Mouse (Mus musculus) embryonic facial prominence, embryonic 12.5 days (tissue): ENCODE data around the gene Fam166a. TPM values are rescaled to one million over a fixed set of nuclear protein-coding genes. Genes with fewer than 3 reads are reported as not detected.

ENCODE experiments used
- ATAC-seq: fragments of 200-750 bp; cut with Nextera tagmentation; 2 replicates; pipeline ENCODE4 v1.8.0; 2017; ENCODE audit not compliant: insufficient number of reproducible peaks, insufficient read depth, low FRiP score, low TSS enrichment
- H3K27ac ChIP-seq: fragments of 300-500 bp; sonication (generic); 2 replicates; pipeline ENCODE4 v1.5.1; 2016; ENCODE audit warnings: mild to moderate bottlenecking
- H3K27me3 ChIP-seq: fragments of 300-500 bp; sonication (generic); 2 replicates; pipeline ENCODE4 v1.6.1; 2016; ENCODE audit warnings: mild to moderate bottlenecking, moderate library complexity
- H3K36me3 ChIP-seq: fragments of 300-500 bp; sonication (generic); 2 replicates; pipeline ENCODE4 v1.6.1; 2016; ENCODE audit warnings: mild to moderate bottlenecking
- H3K4me1 ChIP-seq: fragments of 300-500 bp; sonication (generic); 2 replicates; pipeline ENCODE4 v1.6.1; 2016
- H3K4me2 ChIP-seq: fragments of 300-500 bp; sonication (generic); replicated peaks from 2 replicates; pipeline ENCODE4 v1.6.1; 2016; ENCODE audit warnings: mild to moderate bottlenecking, moderate library complexity
- H3K4me3 ChIP-seq: fragments of 300-500 bp; sonication (generic); 2 replicates; pipeline ENCODE4 v1.5.1; 2016; ENCODE audit warnings: mild to moderate bottlenecking
- H3K9ac ChIP-seq: fragments of 300-500 bp; sonication (generic); 2 replicates; pipeline ENCODE4 v1.6.1; 2016; ENCODE audit warnings: mild to moderate bottlenecking, moderate library complexity
- H3K9me3 ChIP-seq: fragments of 300-500 bp; sonication (generic); 2 replicates; pipeline ENCODE4 v1.6.1; 2016; ENCODE audit warnings: mild to moderate bottlenecking, moderate library complexity
- WGBS: fragments of 180-500 bp; shearing (Covaris S2); methylation state at CpG from one replicate; pipeline ENCODE4 v1.1.7; 2016; 5-methylcytosine and 5-hydroxymethylcytosine counted together
- polyA plus RNA-seq: library from polyadenylated mRNA; unstranded; fragments of >200 nt; fragmentation: Nextera tagmentation; extraction: Ambion mirVana; gene quantifications from 2 replicates; pipeline ENCODE4 v1.2.1, GENCODE M21; 2016

Gene Fam166a
- polyA plus RNA-seq, 1 experiment from 2014 or later = not detected

- Histone ChIP-seq H3K27ac (no peak overlapping the region; the same call in 1 of the 2 replicates), H3K9me3 (no peaks in the 10 kb centered on the region), H3K9ac (peak overlapping the region; percentile 64; the same call in 1 of the 2 replicates), H3K4me1 (peaks cover 14% of the 10 kb centered on the region; the same call in 1 of the 2 replicates), H3K36me3 (no peaks in the 10 kb centered on the region), H3K27me3 (peaks cover 39% of the 10 kb centered on the region), H3K4me3 (peak overlapping the region; percentile 51), H3K4me2 (peak overlapping the region; percentile 89)
- WGBS = 28% methylated on average over 5 of the region's 5 CpGs
- 0 out of 2 replicates have a peak, but pooled peaks have one; percentile 1 for ATAC-seq
These were observed 32.0 kb upstream of the Fam166a start for GRCm38 (mm10) chr2:25186575-25186930.

GRCm38 (mm10) chr2:25187841-25188240, 30.7 kb upstream of the Fam166a start:
- no peak overlapping the region for H3K4me3 ChIP-seq
- peaks cover 27% of the 10 kb centered on the region for H3K27me3 ChIP-seq
- no peaks in the 10 kb centered on the region for H3K9me3 ChIP-seq
- no peak for ATAC-seq
- peaks cover 14% of the 10 kb centered on the region; the same call in 1 of the 2 replicates for H3K4me1 ChIP-seq
- no peak overlapping the region for H3K4me2 ChIP-seq
- no peaks in the 10 kb centered on the region for H3K36me3 ChIP-seq
- no peak overlapping the region for H3K9ac ChIP-seq
- WGBS = 79% methylated on average over 6 of the region's 6 CpGs
- H3K27ac ChIP-seq = no peak overlapping the region

- H3K27me3 ChIP-seq = peaks cover 39% of the 10 kb centered on the region
- peak overlapping the region; percentile 27; the same call in 1 of the 2 replicates for H3K4me2 ChIP-seq
- H3K36me3 ChIP-seq = no peaks in the 10 kb centered on the region
- ATAC-seq = peak; percentile 57
- no peaks in the 10 kb centered on the region for H3K9me3 ChIP-seq
- no peak overlapping the region for H3K4me3 ChIP-seq
- H3K9ac ChIP-seq = peak overlapping the region; percentile 33; the same call in 1 of the 2 replicates
- no peak overlapping the region for H3K27ac ChIP-seq
- WGBS = under 1% methylated on average over 6 of the region's 6 CpGs
- peaks cover 16% of the 10 kb centered on the region for H3K4me1 ChIP-seq
These were observed 25.2 kb upstream of the Fam166a start for GRCm38 (mm10) chr2:25193330-25193770.

GRCm38 (mm10) chr2:25194006-25194405, 24.5 kb upstream of the Fam166a start:
- 74% methylated on average over 5 of the region's 5 CpGs for WGBS

GRCm38 (mm10) chr2:25194486-25195171, 23.9 kb upstream of the Fam166a start:
- Histone ChIP-seq H3K9ac (no peak overlapping the region), H3K4me3 (no peak overlapping the region), H3K4me2 (peak overlapping the region; percentile 43; the same call in 1 of the 2 replicates), H3K9me3 (no peaks in the 10 kb centered on the region), H3K27ac (no peak overlapping the region), H3K27me3 (peaks cover 39% of the 10 kb centered on the region), H3K4me1 (peaks cover 16% of the 10 kb centered on the region), H3K36me3 (peaks cover 7% of the 10 kb centered on the region)
- ATAC-seq = no peak
- WGBS = 79% methylated on average over 17 of the region's 17 CpGs

More at GRCm38 (mm10) chr2:25194006-25194405, 24.5 kb upstream of the Fam166a start:
- no peak overlapping the region for H3K4me3 ChIP-seq
- ATAC-seq = no peak
- H3K36me3 ChIP-seq = peaks cover 2% of the 10 kb centered on the region; the same call in 1 of the 2 replicates
- no peak overlapping the region for H3K27ac ChIP-seq
- no peak overlapping the region for H3K4me2 ChIP-seq
- 0 out of 2 replicates have a peak overlapping the region, but pooled peaks have one; percentile 33 for H3K9ac ChIP-seq
- peaks cover 16% of the 10 kb centered on the region for H3K4me1 ChIP-seq
- peaks cover 39% of the 10 kb centered on the region for H3K27me3 ChIP-seq
- no peaks in the 10 kb centered on the region for H3K9me3 ChIP-seq

GRCm38 (mm10) chr2:25195211-25196156, 23.1 kb upstream of the Fam166a start:
- Histone ChIP-seq H3K27me3 (peaks cover 39% of the 10 kb centered on the region), H3K4me1 (peaks cover 16% of the 10 kb centered on the region), H3K4me2 (peak overlapping the region; percentile 43), H3K27ac (no peak overlapping the region), H3K9ac (no peak overlapping the region), H3K4me3 (peak overlapping the region; percentile 25), H3K9me3 (no peaks in the 10 kb centered on the region), H3K36me3 (peaks cover 16% of the 10 kb centered on the region)
- 19% methylated on average over 55 of the region's 55 CpGs for WGBS
- ATAC-seq = no peak

GRCm38 (mm10) chr2:25196172-25196954, 22.2 kb upstream of the Fam166a start, which contains the start of gene Tor4a:
Gene Tor4a (minus strand): TSS chr2:25196886.
- 9% methylated on average over 8 of the region's 8 CpGs for WGBS

GRCm38 (mm10) chr2:25197191-25197590, 21.4 kb upstream of the Fam166a start:
- H3K4me2 ChIP-seq = no peak overlapping the region; the same call in 1 of the 2 replicates
- H3K4me1 ChIP-seq = peaks cover 16% of the 10 kb centered on the region
- ATAC-seq = no peak
- H3K9me3 ChIP-seq = no peaks in the 10 kb centered on the region
- H3K4me3 ChIP-seq = no peak overlapping the region
- H3K9ac ChIP-seq = no peak overlapping the region
- peaks cover 32% of the 10 kb centered on the region for H3K36me3 ChIP-seq
- no peak overlapping the region for H3K27ac ChIP-seq
- H3K27me3 ChIP-seq = peaks cover 39% of the 10 kb centered on the region
- 26% methylated on average over 2 of the region's 2 CpGs for WGBS

More at GRCm38 (mm10) chr2:25196172-25196954, 22.2 kb upstream of the Fam166a start, which contains the start of gene Tor4a:
- Histone ChIP-seq H3K4me3 (peak within 1 kb of the TSS; percentile 25), H3K27ac (no peak within 1 kb of the TSS), H3K36me3 (peaks cover 24% of the 10 kb centered on the region), H3K4me2 (peak within 1 kb of the TSS; percentile 43), H3K9ac (no peak within 1 kb of the TSS), H3K27me3 (peaks cover 39% of the 10 kb centered on the region), H3K4me1 (peaks cover 16% of the 10 kb centered on the region), H3K9me3 (no peaks in the 10 kb centered on the region)
- ATAC-seq = no peak

- Histone ChIP-seq H3K9ac (no peak overlapping the region), H3K4me3 (no peak overlapping the region), H3K27me3 (peaks cover 39% of the 10 kb centered on the region), H3K27ac (no peak overlapping the region), H3K9me3 (no peaks in the 10 kb centered on the region), H3K4me2 (no peak overlapping the region), H3K36me3 (peaks cover 40% of the 10 kb centered on the region), H3K4me1 (peaks cover 16% of the 10 kb centered on the region)
- ATAC-seq = no peak
These were observed 20.6 kb upstream of the Fam166a start for GRCm38 (mm10) chr2:25197946-25198345.

- H3K27ac ChIP-seq = no peak overlapping the region
- ATAC-seq = no peak
- H3K4me2 ChIP-seq = no peak overlapping the region
- peaks cover 65% of the 10 kb centered on the region for H3K36me3 ChIP-seq
- H3K27me3 ChIP-seq = peaks cover 19% of the 10 kb centered on the region
- H3K4me3 ChIP-seq = no peak overlapping the region
- H3K9me3 ChIP-seq = no peaks in the 10 kb centered on the region
- H3K4me1 ChIP-seq = peaks cover 10% of the 10 kb centered on the region; the same call in 1 of the 2 replicates
- WGBS = 87% methylated on average over 2 of the region's 2 CpGs
- H3K9ac ChIP-seq = no peak overlapping the region
These were observed 17.9 kb upstream of the Fam166a start for GRCm38 (mm10) chr2:25200631-25201030.
